Mouse (Mus musculus): Measurements from ENCODE around the gene Aph1a. TPM values are rescaled to one million over a fixed set of nuclear protein-coding genes. Genes with fewer than 3 reads are reported as not detected.

Gene Aph1a
- total RNA-seq, 2 experiments from 2014 or later, result 68.2 to 72.9 TPM

DNA sequence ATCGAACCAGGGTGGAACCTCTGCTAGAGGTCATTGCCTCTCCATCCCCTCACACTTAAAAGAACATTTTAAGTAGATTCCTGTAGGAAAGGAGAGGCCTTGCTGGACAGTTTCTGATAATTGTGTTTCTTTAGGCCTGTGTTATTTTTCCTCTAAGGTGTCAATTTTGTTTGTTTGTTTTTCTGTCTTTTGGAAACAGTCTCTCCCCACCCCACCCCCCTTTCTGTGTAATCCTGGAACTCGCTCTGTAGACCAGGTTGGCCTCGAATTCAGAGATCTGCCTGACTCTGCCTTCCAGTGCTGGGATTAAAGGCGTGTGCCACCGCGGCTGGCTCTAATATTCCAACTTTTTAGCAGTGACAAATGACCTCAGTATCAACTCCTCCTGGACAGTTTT is 34.5 kb downstream of the Aph1a start:
- intact Hi-C loops (cut with DNase I), result loop anchor here (2.0 kb wide), 1 partner anchor 45 kb away; the partner anchor contains the start of gene Ciart
- Histone ChIP-seq H3K27ac (no peak overlapping the region), H3K4me3 (peak overlapping the region; percentile 50)
- DNase-seq (ENCODE audit: extremely low spot score in 1 of 2, low spot score in 2 of 2), result no peak
- TF ChIP-seq CTCF (IDR thresholded peaks at IDR 0.05), result no peak

DNA sequence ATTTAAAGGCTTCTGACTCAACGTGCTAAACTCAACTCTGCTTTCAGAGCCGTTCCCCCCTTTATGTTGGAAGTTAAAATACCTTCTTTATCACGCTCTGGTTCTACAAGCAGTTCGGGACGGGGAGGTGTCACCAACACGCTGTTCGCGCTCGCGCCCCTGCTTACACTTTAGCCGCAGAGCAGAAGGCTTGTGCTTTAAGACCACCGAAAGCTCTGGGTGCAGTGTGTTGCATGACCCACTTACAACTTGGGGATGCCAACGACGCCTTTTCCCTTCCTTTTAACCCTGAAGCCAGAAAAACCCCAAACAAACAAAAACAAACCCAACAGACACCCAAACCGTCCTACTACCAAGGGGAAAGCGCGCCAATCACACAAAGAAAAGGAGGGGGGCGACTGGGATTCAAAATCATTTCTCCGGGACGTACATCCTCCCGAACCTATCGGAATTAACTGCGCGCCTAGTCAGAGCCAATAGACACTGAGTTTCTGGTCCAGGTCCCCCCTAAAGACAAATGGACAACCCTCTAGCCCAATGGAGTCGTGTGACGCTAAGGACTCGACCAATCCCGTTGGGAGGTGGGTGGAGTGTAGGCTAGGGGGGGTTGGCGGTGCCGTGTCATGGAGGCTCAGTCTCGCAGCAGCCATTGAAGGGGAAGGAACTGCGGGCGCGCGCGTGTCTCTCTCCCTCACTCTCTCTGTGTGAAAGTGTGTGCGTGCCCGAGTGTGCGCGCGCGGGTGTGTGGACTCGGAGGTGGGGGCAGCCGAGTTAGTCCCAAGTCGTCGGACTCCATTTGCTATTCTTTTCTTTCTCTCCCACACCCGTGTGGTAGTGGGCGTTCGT is 35.1 kb downstream of the Aph1a start, which contains the start of gene Anp32e:
Anp32e (plus strand) TSS at position 589 of the 846 bp plus-strand sequence.
- TF ChIP-seq CTCF (IDR thresholded peaks at IDR 0.05), result no peak
- DNase-seq (ENCODE audit: extremely low spot score in 1 of 2, low spot score in 2 of 2), result peak; percentile 95 to 96
- H3K27ac ChIP-seq, result peak within 1 kb of the TSS; percentile 90
- peak within 1 kb of the TSS; percentile 94 for H3K4me3 ChIP-seq
- intact Hi-C loops (cut with DNase I), result loop anchor here (2.0 kb wide), 1 partner anchor 46 kb away; the partner anchor contains the start of gene Ciart

DNA sequence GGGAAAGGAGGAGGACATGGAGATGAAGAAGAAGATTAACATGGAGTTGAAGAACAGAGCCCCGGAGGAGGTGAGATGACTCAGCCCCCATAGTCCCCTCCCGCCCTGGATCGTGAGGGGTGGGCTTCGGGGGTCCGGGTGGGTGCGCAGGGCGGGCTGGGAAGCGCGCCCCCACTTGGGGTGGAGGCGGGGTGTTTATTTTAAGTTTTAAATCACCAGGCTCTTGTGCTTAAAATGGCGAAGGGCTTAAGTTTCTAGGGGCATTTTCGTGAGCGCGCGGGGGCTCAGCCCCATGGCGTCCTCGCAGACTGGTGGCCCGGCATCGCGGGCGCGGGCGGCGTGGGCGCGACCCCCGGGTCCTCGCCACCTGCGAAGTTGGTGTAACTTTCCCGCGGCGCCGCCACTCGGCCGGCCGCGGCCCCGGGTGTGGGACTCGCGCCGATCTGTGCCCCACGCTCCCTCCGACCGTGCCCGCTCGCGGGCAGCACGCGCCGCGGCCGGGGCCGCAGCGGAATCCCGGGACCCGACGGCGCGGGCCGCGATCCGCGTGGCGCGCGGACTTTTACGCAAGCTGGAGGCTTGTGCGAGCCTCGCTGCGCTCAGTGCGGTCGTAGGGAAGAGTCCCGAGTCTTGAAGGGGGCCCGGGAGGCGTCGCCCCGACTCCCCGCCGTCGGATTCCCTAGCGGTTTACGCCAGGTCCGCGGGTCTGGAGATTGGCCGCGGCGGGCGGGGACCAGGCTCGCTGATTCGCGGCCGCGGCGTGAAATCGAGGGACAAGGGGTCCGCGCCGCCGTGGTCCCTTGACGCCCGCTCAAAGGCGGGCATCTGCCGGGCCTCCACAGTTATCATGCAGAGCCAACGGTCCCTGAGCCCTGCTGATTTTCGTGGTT is 36.1 kb downstream of the Aph1a start:
- intact Hi-C loops (cut with DNase I), result loop anchor here (2.0 kb wide), 1 partner anchor 47 kb away; the partner anchor contains the start of gene Ciart
- peak overlapping the region; percentile 90 for H3K27ac ChIP-seq
- DNase-seq (ENCODE audit: extremely low spot score in 1 of 2, low spot score in 2 of 2), result peak; percentile 21 to 32
- H3K4me3 ChIP-seq, result peak overlapping the region; percentile 94
- TF ChIP-seq CTCF (IDR thresholded peaks at IDR 0.05), result peak; percentile 1; the same call in 1 of the 2 replicates

DNA sequence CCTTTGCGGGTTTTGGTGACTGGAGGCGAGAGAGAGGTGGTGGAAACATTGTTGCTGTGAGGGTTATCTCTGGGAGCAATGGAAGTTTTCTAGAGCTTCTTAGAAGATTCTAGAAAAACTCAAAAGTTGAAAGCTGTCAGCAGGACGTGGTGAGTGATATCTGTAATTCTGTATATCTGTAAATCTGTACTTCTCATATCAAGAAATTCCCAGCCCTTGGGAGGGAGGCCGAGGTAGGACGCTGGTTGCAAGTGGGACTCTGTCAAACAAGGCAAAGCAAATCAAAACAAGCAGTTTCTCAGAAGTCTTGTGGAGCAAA is 36.7 kb downstream of the Aph1a start:
- H3K27ac ChIP-seq, result no peak overlapping the region; the same call in 1 of the 2 replicates
- DNase-seq (ENCODE audit: extremely low spot score in 1 of 2, low spot score in 2 of 2), result no peak
- intact Hi-C loops (cut with DNase I), result no loop called here

DNA sequence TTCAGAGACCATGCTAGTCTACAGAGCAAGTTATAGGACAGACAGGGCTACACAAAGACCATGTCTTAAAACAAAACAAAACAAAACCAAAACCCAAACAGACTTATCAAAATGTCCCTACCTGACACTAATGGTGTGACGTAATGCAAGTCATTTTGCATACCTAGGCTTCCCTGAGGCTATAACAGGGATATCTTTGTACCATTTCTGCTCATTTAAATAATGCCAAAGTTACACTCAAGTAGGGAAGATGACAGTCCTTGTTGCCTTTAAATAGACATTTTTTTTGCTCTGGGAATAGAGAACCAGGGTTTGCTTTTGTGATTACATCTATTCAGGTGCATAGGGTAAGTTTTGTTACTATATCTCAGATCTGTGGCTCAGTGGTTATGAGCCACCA is 37.7 kb downstream of the Aph1a start:
- no peak for TF ChIP-seq CTCF (IDR thresholded peaks at IDR 0.05)
- intact Hi-C loops (cut with DNase I), result no loop called here
- DNase-seq (ENCODE audit: extremely low spot score in 1 of 2, low spot score in 2 of 2), result no peak
- no peak overlapping the region for H3K4me3 ChIP-seq
- H3K27ac ChIP-seq, result no peak overlapping the region

More for the DNA sequence above, 36.7 kb downstream of the Aph1a start:
- H3K4me3 ChIP-seq, result peak overlapping the region; percentile 94
- no peak for TF ChIP-seq CTCF (IDR thresholded peaks at IDR 0.05)

DNA sequence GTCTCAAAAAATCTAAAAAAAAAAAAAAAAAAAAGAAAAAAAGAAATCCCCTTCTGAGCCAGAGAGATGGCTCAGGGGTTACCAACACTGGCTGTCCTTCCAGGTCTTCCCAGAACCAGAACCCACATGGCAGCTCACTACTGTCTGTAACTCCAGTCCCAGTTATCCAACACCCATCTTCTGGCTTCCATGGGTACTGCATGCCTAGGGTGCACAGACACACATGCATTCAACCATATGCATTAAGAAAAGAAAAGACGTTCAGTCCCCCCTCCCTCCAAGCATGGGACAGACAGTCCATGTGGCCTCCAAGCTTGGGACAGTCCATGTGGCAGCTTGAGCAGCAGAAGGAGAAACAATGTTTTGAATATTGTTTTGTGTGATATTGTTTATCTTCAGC is 38.4 kb downstream of the Aph1a start:
- Histone ChIP-seq H3K27ac (no peak overlapping the region), H3K4me3 (no peak overlapping the region)
- DNase-seq (ENCODE audit: extremely low spot score in 1 of 2, low spot score in 2 of 2), result no peak
- intact Hi-C loops (cut with DNase I), result no loop called here
- TF ChIP-seq CTCF (IDR thresholded peaks at IDR 0.05), result no peak

DNA sequence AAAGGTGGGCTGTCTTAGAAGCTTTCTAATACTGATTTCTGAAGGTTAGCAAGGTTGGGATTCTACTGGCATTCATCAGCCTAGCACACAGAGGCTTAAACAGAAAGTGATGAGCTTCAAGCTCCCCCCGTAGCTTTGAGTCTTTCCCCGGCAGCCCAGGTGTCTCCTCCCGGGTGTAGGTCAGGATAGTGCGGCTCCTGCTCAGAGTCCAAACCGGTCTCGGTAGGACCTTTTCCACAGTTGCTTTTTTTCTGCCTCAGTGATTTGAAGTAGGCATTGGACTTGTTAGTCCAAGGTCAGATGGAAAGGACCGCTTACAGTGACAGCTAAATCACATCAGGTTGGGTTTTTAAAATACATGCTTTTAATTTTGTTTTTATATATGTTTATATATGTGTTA is 38.8 kb downstream of the Aph1a start:
- DNase-seq (ENCODE audit: extremely low spot score in 1 of 2, low spot score in 2 of 2), result no peak
- Histone ChIP-seq H3K4me3 (no peak overlapping the region), H3K27ac (no peak overlapping the region)
- intact Hi-C loops (cut with DNase I), result no loop called here
- no peak for TF ChIP-seq CTCF (IDR thresholded peaks at IDR 0.05)

DNA sequence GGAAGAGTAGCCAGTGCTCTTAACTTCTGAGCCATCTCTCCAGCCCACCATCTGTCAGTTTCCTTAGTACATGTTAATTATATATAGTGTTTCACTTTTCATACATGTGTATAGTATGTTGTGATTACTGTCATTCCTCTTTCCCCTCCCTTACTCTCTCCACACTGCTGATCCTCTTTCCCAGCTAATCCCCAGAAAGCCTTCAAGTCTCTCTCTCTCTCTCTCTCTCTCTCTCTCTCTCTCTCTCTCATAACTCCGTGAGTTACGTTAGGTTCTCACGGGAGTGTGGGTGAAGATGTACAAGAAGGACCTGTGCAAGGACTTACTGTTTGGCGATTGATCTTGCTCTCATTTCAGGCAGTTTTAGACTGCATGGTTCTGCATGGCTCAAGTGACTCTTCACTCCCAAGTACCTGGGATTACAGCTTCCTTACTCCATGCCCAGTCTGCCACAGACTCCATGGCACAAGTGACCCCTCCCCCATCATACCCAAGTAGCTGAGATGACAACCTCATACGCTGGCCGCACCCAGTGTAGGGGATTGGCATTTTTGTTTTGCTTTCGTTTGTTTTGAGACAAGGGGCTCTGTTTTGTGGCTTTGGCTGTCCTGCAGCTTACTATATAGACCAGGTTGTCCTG is 39.5 kb downstream of the Aph1a start:
- intact Hi-C loops (cut with DNase I), result no loop called here
- DNase-seq (ENCODE audit: extremely low spot score in 1 of 2, low spot score in 2 of 2), result no peak
- H3K27ac ChIP-seq, result no peak overlapping the region
- TF ChIP-seq CTCF (IDR thresholded peaks at IDR 0.05), result no peak
- H3K4me3 ChIP-seq, result no peak overlapping the region

DNA sequence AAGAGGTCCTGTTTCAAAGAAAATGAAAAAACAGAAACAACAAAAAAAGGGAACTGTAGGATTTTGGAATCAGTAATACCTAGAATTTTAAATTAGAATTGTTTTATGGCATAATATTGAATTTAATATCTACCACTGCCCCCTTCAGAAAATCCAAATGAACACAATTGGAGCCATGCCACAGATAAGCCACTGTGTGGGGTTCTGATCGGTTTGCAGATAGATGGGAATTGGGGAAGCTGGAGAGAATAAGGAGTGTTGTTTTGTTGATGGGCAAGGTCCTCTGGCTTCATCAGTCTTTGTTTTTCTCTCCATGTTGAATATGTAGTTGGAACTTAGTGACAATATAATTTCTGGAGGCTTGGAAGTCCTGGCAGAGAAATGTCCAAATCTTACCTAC is 40.7 kb downstream of the Aph1a start:
- no peak for DNase-seq (ENCODE audit: extremely low spot score in 1 of 2, low spot score in 2 of 2)
- Histone ChIP-seq H3K27ac (no peak overlapping the region), H3K4me3 (no peak overlapping the region)
- TF ChIP-seq CTCF (IDR thresholded peaks at IDR 0.05), result no peak
- intact Hi-C loops (cut with DNase I), result no loop called here

DNA sequence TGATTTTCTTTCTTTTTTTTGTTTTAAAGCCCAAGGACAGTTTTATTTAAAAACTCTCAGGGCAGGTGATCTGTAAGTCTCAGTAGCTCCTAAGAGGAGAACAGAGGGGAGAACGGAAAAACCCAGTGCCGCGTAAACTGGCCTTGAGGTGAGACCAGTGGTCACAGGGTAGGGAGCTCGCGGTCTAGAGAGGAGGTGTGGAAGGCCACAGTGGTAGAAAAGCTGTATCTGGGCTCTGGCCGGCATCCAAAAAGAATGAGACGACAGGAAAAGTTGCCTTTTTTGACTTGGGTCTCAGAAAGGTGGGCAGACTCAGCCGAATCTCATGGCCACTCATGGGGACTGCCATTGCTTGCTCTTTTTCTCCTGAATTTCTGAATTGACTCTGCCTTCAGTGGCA is 44.4 kb downstream of the Aph1a start:
- intact Hi-C loops (cut with DNase I), result no loop called here
- DNase-seq (ENCODE audit: extremely low spot score in 1 of 2, low spot score in 2 of 2), result no peak
- Histone ChIP-seq H3K4me3 (no peak overlapping the region), H3K27ac (no peak overlapping the region)
- TF ChIP-seq CTCF (IDR thresholded peaks at IDR 0.05), result no peak

DNA sequence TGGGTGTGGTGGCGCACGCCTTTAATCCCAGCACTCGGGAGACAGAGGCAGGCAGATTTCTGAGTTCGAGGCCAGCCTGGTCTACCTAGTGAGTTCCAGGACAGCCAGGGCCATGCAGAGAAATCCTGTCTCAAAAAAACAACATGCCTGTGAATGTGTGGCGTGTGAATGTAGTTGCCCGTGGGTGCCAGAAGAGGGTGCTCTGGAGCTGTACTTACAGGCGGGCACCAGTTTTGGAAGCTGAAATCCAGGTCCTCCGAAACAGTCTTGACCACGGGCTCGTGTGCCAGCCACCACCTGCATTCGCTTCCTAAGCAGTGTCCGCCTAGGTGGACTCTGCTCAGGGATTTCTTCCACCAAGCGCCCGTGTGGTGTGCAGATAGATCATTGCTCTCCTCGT is 45.1 kb downstream of the Aph1a start:
- DNase-seq (ENCODE audit: extremely low spot score in 1 of 2, low spot score in 2 of 2), result no peak
- intact Hi-C loops (cut with DNase I), result no loop called here
- peak; percentile 41 for TF ChIP-seq CTCF (IDR thresholded peaks at IDR 0.05)
- H3K4me3 ChIP-seq, result no peak overlapping the region
- no peak overlapping the region for H3K27ac ChIP-seq

Measured in left cerebral cortex, adult 2 months (tissue).